Mouse (Mus musculus) lung, embryonic 14.5 days (tissue): ENCODE measurements around the gene Hormad1. TPM values are rescaled to one million over a fixed set of nuclear protein-coding genes. Genes with fewer than 3 reads are reported as not detected.

ENCODE experiments used
- ATAC-seq: fragments of 200-750 bp; cut with Nextera tagmentation; 2 replicates; pipeline ENCODE4 v1.8.0; 2017; ENCODE audit warnings: mild to moderate bottlenecking, moderate TSS enrichment, moderate library complexity; ENCODE audit not compliant: insufficient read depth
- DNase-seq: peaks from one replicate; pipeline ENCODE4 v3.0.0-alpha.2; 2015
- H3K27ac ChIP-seq: fragments of 300-500 bp; sonication (generic); 2 replicates; pipeline ENCODE4 v1.5.1; 2014; ENCODE audit warnings: low read depth, mild to moderate bottlenecking, moderate library complexity
- H3K27me3 ChIP-seq: fragments of 300-500 bp; sonication (generic); 2 replicates; pipeline ENCODE4 v1.6.1; 2014; ENCODE audit warnings: low read length, control low read depth; ENCODE audit not compliant: insufficient read depth
- H3K36me3 ChIP-seq: fragments of 300-500 bp; sonication (generic); 2 replicates; pipeline ENCODE4 v1.6.1; 2014; ENCODE audit warnings: control low read depth; ENCODE audit not compliant: insufficient read depth
- H3K4me1 ChIP-seq: fragments of 300-500 bp; sonication (generic); 2 replicates; pipeline ENCODE4 v1.6.1; 2014; ENCODE audit warnings: antibody characterized with exemption, control low read depth; ENCODE audit not compliant: insufficient read depth
- H3K4me2 ChIP-seq: fragments of 300-500 bp; sonication (generic); 2 replicates; pipeline ENCODE4 v1.6.1; 2014; ENCODE audit warnings: mild to moderate bottlenecking
- H3K4me3 ChIP-seq: fragments of 300-500 bp; sonication (generic); 2 replicates; pipeline ENCODE4 v1.5.1; 2014; ENCODE audit warnings: low read depth, low read length
- H3K9ac ChIP-seq: fragments of 300-500 bp; sonication (generic); 2 replicates; pipeline ENCODE4 v1.6.1; 2014
- H3K9me3 ChIP-seq: fragments of 300-500 bp; sonication (generic); 2 replicates; pipeline ENCODE4 v1.6.1; 2016; ENCODE audit warnings: low read depth, low read length, control low read depth
- CTCF ChIP-seq: IDR thresholded peaks from 2 replicates; pipeline ENCODE4 v1.5.1; 2016; ENCODE audit warnings: antibody characterized with exemption, low read depth
- WGBS: fragments of 180-500 bp; shearing (Covaris S2); extraction: QIAGEN DNeasy Blood & Tissue Kit; methylation state at CpG from one replicate; pipeline ENCODE4 v1.1.7; 2014; 5-methylcytosine and 5-hydroxymethylcytosine counted together
- polyA plus RNA-seq: library from polyadenylated mRNA; unstranded; fragments of >200 nt; fragmentation: Nextera tagmentation; extraction: Ambion mirVana; gene quantifications from 2 replicates; pipeline ENCODE4 v1.2.1, GENCODE M21; 2014

The Hormad1 gene
- polyA plus RNA-seq, 1 experiment from 2014 or later, result not detected

DNA sequence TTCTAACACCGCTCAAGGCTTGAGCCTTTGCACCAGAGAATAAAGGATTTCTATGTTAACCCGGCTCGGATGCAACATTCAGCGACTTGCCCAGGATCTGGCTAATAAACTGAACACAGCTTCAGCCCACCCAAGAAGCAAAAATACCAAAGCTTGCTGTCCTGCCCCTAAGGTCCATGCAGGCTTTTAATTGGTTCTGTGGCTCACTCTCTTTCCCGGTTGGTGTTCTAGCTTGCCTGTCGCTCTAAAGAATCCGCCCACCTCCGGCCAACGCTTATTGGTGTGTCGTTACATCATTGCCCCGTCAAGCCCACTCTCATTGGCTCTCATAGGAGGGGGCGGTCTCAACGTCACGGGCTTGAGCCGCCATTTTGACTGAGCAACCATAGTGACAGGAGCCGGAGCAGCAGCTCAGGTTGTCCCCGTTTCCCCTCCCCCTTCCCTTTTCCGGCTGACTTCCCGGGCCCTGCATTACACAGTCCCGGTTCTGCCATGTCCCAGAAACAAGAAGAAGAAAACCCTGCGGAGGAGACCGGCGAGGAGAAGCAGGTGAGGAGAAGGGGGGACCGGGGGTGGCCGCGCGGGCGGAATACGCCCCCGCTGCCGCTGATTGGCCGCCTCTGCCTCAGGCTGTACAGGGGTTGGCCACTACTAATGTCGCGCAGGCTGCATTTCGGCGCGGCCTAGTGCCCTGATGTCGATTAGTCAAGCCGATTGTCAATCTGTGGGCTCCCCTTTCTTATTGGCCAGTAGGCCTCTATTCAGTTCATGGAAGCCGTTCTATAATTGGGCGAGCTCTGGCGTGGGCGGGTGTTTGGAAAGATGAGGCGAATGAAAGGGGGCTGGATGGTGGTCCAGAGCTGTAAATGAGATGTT lies 65.4 kb downstream of the Hormad1 start, which contains the start of gene Ensa:
TSS of gene Ensa (plus strand) at position 366 of the 876 bp plus-strand sequence.
- H3K9ac ChIP-seq, result peak within 1 kb of the TSS; percentile 61
- H3K27me3 ChIP-seq, result no peaks in the 10 kb centered on the region
- peak within 1 kb of the TSS; percentile 55 for H3K4me3 ChIP-seq
- DNase-seq (peak; percentile 99), ATAC-seq (peak; percentile 99)
- H3K27ac ChIP-seq, result peak within 1 kb of the TSS; percentile 81
- peak within 1 kb of the TSS; percentile 75 for H3K4me2 ChIP-seq
- WGBS, result under 1% methylated on average over 44 of the region's 44 CpGs
- peaks cover 36% of the 10 kb centered on the region for H3K36me3 ChIP-seq
- no peaks in the 10 kb centered on the region for H3K9me3 ChIP-seq
- no peaks in the 10 kb centered on the region for H3K4me1 ChIP-seq
- no peak for TF ChIP-seq CTCF

GRCm38 (mm10) chr3:95627763-95628162 lies 68.3 kb downstream of the Hormad1 start:
- peaks cover 60% of the 10 kb centered on the region for H3K36me3 ChIP-seq

DNA sequence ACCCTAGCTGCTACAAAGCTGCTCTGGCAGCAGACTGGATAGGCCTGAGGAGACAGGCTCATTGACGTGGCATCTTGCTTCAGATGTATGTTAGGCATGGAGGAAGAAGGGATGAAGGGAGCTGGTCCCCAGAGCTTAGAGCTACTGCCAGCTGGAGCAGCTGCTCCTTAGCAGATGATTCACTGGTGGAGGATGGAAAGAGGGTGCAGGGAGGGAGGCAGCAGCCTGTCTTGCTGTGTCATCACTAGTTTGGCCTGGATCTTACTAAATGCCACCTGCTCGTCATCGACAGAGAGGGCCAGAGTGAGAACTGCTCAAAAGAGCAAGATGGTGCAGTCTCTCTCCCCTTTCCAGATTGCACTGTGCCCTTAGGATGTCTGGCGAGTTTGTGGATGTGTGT lies 70.3 kb downstream of the Hormad1 start:
- H3K4me1 ChIP-seq, result no peaks in the 10 kb centered on the region
- H3K4me3 ChIP-seq, result no peak overlapping the region
- TF ChIP-seq CTCF, result no peak
- no peak overlapping the region for H3K27ac ChIP-seq
- H3K9me3 ChIP-seq, result no peaks in the 10 kb centered on the region
- H3K36me3 ChIP-seq, result peaks cover 79% of the 10 kb centered on the region
- WGBS, result 78% methylated on average over 4 of the region's 4 CpGs
- DNase-seq, result no peak
- H3K27me3 ChIP-seq, result no peaks in the 10 kb centered on the region
- no peak for ATAC-seq
- no peak overlapping the region for H3K9ac ChIP-seq
- H3K4me2 ChIP-seq, result no peak overlapping the region

More at GRCm38 (mm10) chr3:95627763-95628162, 68.3 kb downstream of the Hormad1 start:
- H3K9me3 ChIP-seq, result no peaks in the 10 kb centered on the region
- WGBS, result 83% methylated on average over 5 of the region's 5 CpGs
- H3K9ac ChIP-seq, result no peak overlapping the region
- H3K4me2 ChIP-seq, result no peak overlapping the region
- no peak overlapping the region for H3K27ac ChIP-seq
- DNase-seq (no peak), ATAC-seq (no peak)
- TF ChIP-seq CTCF, result no peak
- no peak overlapping the region for H3K4me3 ChIP-seq
- H3K27me3 ChIP-seq, result no peaks in the 10 kb centered on the region
- no peaks in the 10 kb centered on the region for H3K4me1 ChIP-seq

GRCm38 (mm10) chr3:95630856-95631255 lies 71.4 kb downstream of the Hormad1 start:
- DNase-seq (no peak), ATAC-seq (no peak)
- no peak overlapping the region for H3K9ac ChIP-seq
- TF ChIP-seq CTCF, result no peak
- H3K9me3 ChIP-seq, result no peaks in the 10 kb centered on the region
- peaks cover 90% of the 10 kb centered on the region for H3K36me3 ChIP-seq
- no peak overlapping the region for H3K4me2 ChIP-seq
- H3K27ac ChIP-seq, result no peak overlapping the region
- no peaks in the 10 kb centered on the region for H3K27me3 ChIP-seq
- H3K4me3 ChIP-seq, result no peak overlapping the region
- no peaks in the 10 kb centered on the region for H3K4me1 ChIP-seq
- WGBS, result 64% methylated on average over 3 of the region's 3 CpGs

DNA sequence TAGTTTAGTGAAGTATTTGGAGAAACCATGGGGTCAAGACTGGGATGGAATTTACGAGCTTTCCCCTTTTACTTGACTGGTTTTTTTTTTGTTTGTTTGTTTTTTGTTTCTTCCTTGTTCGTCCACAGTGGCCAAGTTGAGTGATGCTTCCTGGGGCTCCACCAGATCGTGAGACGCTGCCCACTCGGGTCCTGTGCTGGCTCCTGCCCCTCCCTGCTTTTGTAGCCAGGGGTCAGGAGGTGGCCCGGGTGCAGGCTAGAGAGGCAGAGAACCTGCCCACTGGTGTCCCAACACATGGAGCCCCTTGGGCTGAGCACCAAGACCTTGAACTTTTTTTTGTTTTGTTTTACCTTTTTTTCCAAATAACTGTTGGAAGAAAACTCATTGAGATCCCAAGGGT lies 71.8 kb downstream of the Hormad1 start:
- Histone ChIP-seq H3K9me3 (no peaks in the 10 kb centered on the region), H3K4me3 (no peak overlapping the region), H3K4me1 (no peaks in the 10 kb centered on the region), H3K36me3 (peaks cover 94% of the 10 kb centered on the region), H3K27me3 (no peaks in the 10 kb centered on the region), H3K9ac (no peak overlapping the region), H3K27ac (no peak overlapping the region), H3K4me2 (no peak overlapping the region)
- WGBS, result 62% methylated on average over 6 of the region's 6 CpGs
- no peak for TF ChIP-seq CTCF
- no peak for DNase-seq
- no peak for ATAC-seq

DNA sequence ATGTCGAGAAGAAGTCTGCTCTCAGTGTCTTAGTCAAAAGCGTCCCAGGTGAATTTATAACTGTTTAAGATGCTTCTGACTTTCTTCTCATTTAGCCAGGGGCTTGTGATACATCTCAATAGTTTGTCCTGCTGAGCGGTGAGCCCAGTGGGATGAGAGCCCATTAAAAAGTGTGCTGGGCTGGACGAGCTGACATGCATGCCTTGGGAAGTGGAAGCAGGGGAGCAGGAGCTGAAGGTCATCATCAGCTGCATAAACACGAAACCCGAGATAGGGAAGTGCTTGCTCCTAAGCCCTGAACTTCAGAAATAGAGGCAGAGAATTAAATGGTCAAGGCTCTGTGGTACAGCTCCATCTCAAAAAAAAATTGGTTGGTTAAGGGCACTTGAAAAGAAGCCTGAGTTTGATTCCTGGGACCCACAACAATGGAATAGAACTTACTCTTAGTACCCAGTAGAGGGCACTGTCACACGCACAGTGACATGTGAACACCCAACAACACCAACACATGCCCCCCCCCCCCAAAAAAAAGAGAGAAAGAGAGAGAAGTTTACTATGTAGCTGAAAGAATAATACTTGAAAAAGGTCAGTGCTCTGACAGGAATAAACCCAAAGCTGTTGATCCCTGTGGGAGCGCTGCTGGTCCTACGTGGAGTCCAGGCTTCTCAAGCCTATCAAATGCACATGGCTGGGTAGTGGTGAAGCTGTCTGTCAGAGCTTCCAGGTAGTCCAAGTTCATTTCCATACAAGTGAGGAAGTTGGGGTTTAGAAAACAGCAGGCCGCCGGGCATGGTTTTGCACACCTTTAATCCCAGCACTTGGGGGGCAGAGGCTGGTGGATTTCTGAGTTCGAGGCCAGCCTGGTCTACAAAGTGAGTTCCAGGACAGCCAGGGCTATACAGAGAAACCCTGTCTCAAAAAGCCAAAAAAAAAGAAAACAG lies 73.4 kb downstream of the Hormad1 start:
- peak; percentile 63 for TF ChIP-seq CTCF
- WGBS, result 71% methylated on average over 12 of the region's 12 CpGs
- Histone ChIP-seq H3K9me3 (no peaks in the 10 kb centered on the region), H3K4me1 (no peaks in the 10 kb centered on the region), H3K4me2 (no peak overlapping the region), H3K4me3 (no peak overlapping the region), H3K27me3 (no peaks in the 10 kb centered on the region), H3K9ac (no peak overlapping the region), H3K27ac (no peak overlapping the region), H3K36me3 (peaks cover 87% of the 10 kb centered on the region)
- ATAC-seq (no peak), DNase-seq (peak; percentile 59)

- Histone ChIP-seq H3K9ac (no peak overlapping the region), H3K27me3 (no peaks in the 10 kb centered on the region), H3K36me3 (peaks cover 75% of the 10 kb centered on the region), H3K4me3 (no peak overlapping the region), H3K4me2 (no peak overlapping the region), H3K27ac (no peak overlapping the region), H3K4me1 (no peaks in the 10 kb centered on the region), H3K9me3 (no peaks in the 10 kb centered on the region)
- 56% methylated on average over 4 of the region's 4 CpGs for WGBS
- no peak for TF ChIP-seq CTCF
- ATAC-seq, result no peak
- DNase-seq, result no peak
These were observed 76.2 kb downstream of the Hormad1 start for GRCm38 (mm10) chr3:95635636-95636035.
